Mouse (Mus musculus) embryonic facial prominence, embryonic 11.5 days (tissue): ENCODE data around the gene Abcc9. TPM values are rescaled to one million over a fixed set of nuclear protein-coding genes. Genes with fewer than 3 reads are reported as not detected.

ENCODE experiments used
- ATAC-seq: fragments of 200-750 bp; cut with Nextera tagmentation; replicated peaks from 2 replicates; pipeline ENCODE4 v1.8.0; 2017; ENCODE audit warnings: low read depth; ENCODE audit not compliant: insufficient number of reproducible peaks, low FRiP score, low TSS enrichment
- DNase-seq: peaks from one replicate; pipeline ENCODE4 v3.0.0-alpha.2; 2015; ENCODE audit warnings: low spot score
- H3K27ac ChIP-seq: fragments of 300-500 bp; sonication (generic); replicated peaks from 2 replicates; pipeline ENCODE4 v1.5.1; 2014; ENCODE audit warnings: mild to moderate bottlenecking, low read depth, low read length, control low read depth
- H3K27me3 ChIP-seq: fragments of 300-500 bp; sonication (generic); 2 replicates; pipeline ENCODE4 v1.6.1; 2014; ENCODE audit warnings: mild to moderate bottlenecking, low read length, moderate library complexity, mixed read lengths; ENCODE audit not compliant: control insufficient read depth, insufficient read depth
- H3K36me3 ChIP-seq: fragments of 300-500 bp; sonication (generic); replicated peaks from 2 replicates; pipeline ENCODE4 v1.6.1; 2014; ENCODE audit warnings: low read depth, mild to moderate bottlenecking, low read length, moderate library complexity, mixed read lengths; ENCODE audit not compliant: control insufficient read depth, insufficient read depth
- H3K4me1 ChIP-seq: fragments of 300-500 bp; sonication (generic); 2 replicates; pipeline ENCODE4 v1.6.1; 2014; ENCODE audit warnings: low read length, mixed read lengths; ENCODE audit not compliant: control insufficient read depth, insufficient read depth
- H3K4me2 ChIP-seq: fragments of 300-500 bp; sonication (generic); 2 replicates; pipeline ENCODE4 v1.6.1; 2014; ENCODE audit warnings: low read depth, mild to moderate bottlenecking, control low read depth, low read length, moderate library complexity
- H3K4me3 ChIP-seq: fragments of 300-500 bp; sonication (generic); 2 replicates; pipeline ENCODE4 v1.5.1; 2014; ENCODE audit warnings: low read depth, low read length, control low read depth
- H3K9ac ChIP-seq: fragments of 300-500 bp; sonication (generic); replicated peaks from 2 replicates; pipeline ENCODE4 v1.6.1; 2014; ENCODE audit warnings: mild to moderate bottlenecking, control low read depth, low read length
- H3K9me3 ChIP-seq: fragments of 300-500 bp; sonication (generic); replicated peaks from 2 replicates; pipeline ENCODE4 v1.6.1; 2016; ENCODE audit warnings: mild to moderate bottlenecking, low read length, inconsistent platforms, mixed read lengths; ENCODE audit not compliant: control insufficient read depth
- WGBS: fragments of 180-500 bp; shearing (Covaris S2); extraction: QIAGEN DNeasy Blood & Tissue Kit; methylation state at CpG from one replicate; pipeline ENCODE4 v1.1.7; 2014; 5-methylcytosine and 5-hydroxymethylcytosine counted together
- polyA plus RNA-seq: library from polyadenylated mRNA; unstranded; fragments of >200 nt; fragmentation: Nextera tagmentation; extraction: Ambion mirVana; gene quantifications from 2 replicates; pipeline ENCODE4 v1.2.1, GENCODE M21; 2014

The Abcc9 gene
- polyA plus RNA-seq, 1 experiment from 2014 or later, result 1.8 TPM

- no peak overlapping the region for H3K4me2 ChIP-seq
- no peak for DNase-seq
- H3K27me3 ChIP-seq, result peaks cover 12% of the 10 kb centered on the region
Observed at GRCm38 (mm10) chr6:142568713-142569357, 133.3 kb downstream of the Abcc9 start.

GRCm38 (mm10) chr6:142567452-142567851 lies 134.7 kb downstream of the Abcc9 start:
- WGBS, result 62% methylated on average over 5 of the region's 5 CpGs
- DNase-seq (no peak), ATAC-seq (no peak)

More at GRCm38 (mm10) chr6:142568713-142569357, 133.3 kb downstream of the Abcc9 start:
- Histone ChIP-seq H3K9me3 (no peaks in the 10 kb centered on the region), H3K36me3 (no peaks in the 10 kb centered on the region), H3K4me3 (no peak overlapping the region), H3K9ac (no peak overlapping the region), H3K4me1 (no peaks in the 10 kb centered on the region), H3K27ac (no peak overlapping the region)
- WGBS, result 33% methylated on average over 7 of the region's 7 CpGs
- no peak for ATAC-seq

GRCm38 (mm10) chr6:142564746-142565145 lies 137.4 kb downstream of the Abcc9 start:
- no peaks in the 10 kb centered on the region for H3K36me3 ChIP-seq
- H3K4me1 ChIP-seq, result no peaks in the 10 kb centered on the region
- DNase-seq, result no peak
- no peak overlapping the region for H3K27ac ChIP-seq
- no peak overlapping the region for H3K9ac ChIP-seq
- no peak for ATAC-seq
- WGBS, result 92% methylated on average over 3 of the region's 3 CpGs
- H3K27me3 ChIP-seq, result peaks cover 4% of the 10 kb centered on the region
- H3K4me3 ChIP-seq, result no peak overlapping the region
- no peaks in the 10 kb centered on the region for H3K9me3 ChIP-seq
- no peak overlapping the region for H3K4me2 ChIP-seq

More at GRCm38 (mm10) chr6:142567452-142567851, 134.7 kb downstream of the Abcc9 start:
- H3K9ac ChIP-seq, result no peak overlapping the region
- H3K36me3 ChIP-seq, result no peaks in the 10 kb centered on the region
- H3K4me2 ChIP-seq, result no peak overlapping the region
- H3K9me3 ChIP-seq, result no peaks in the 10 kb centered on the region
- H3K4me3 ChIP-seq, result no peak overlapping the region
- H3K4me1 ChIP-seq, result no peaks in the 10 kb centered on the region
- peaks cover 12% of the 10 kb centered on the region for H3K27me3 ChIP-seq
- H3K27ac ChIP-seq, result no peak overlapping the region

- no peaks in the 10 kb centered on the region for H3K36me3 ChIP-seq
- no peak overlapping the region for H3K27ac ChIP-seq
- no peaks in the 10 kb centered on the region for H3K4me1 ChIP-seq
- no peaks in the 10 kb centered on the region for H3K27me3 ChIP-seq
- H3K4me3 ChIP-seq, result no peak overlapping the region
- no peak overlapping the region for H3K4me2 ChIP-seq
- no peak overlapping the region for H3K9ac ChIP-seq
- H3K9me3 ChIP-seq, result no peaks in the 10 kb centered on the region
- no peak for DNase-seq
- WGBS, result 71% methylated on average over 1 of the region's 1 CpGs
- ATAC-seq, result no peak
Observed at GRCm38 (mm10) chr6:142561151-142561550, 141.0 kb downstream of the Abcc9 start.

- DNase-seq (no peak), ATAC-seq (no peak)
- Histone ChIP-seq H3K27ac (no peak overlapping the region), H3K9ac (no peak overlapping the region), H3K4me3 (no peak overlapping the region), H3K4me2 (no peak overlapping the region), H3K9me3 (no peaks in the 10 kb centered on the region), H3K36me3 (no peaks in the 10 kb centered on the region), H3K4me1 (no peaks in the 10 kb centered on the region), H3K27me3 (no peaks in the 10 kb centered on the region)
- 74% methylated on average over 10 of the region's 10 CpGs for WGBS
Observed at GRCm38 (mm10) chr6:142558772-142559679, 143.1 kb downstream of the Abcc9 start.

- WGBS, result 82% methylated on average over 10 of the region's 10 CpGs
- no peaks in the 10 kb centered on the region for H3K9me3 ChIP-seq
- no peaks in the 10 kb centered on the region for H3K4me1 ChIP-seq
- no peak overlapping the region for H3K4me3 ChIP-seq
- H3K4me2 ChIP-seq, result no peak overlapping the region
- H3K9ac ChIP-seq, result no peak overlapping the region
- no peak overlapping the region for H3K27ac ChIP-seq
- ATAC-seq (no peak), DNase-seq (no peak)
- no peaks in the 10 kb centered on the region for H3K36me3 ChIP-seq
- H3K27me3 ChIP-seq, result no peaks in the 10 kb centered on the region
Observed at GRCm38 (mm10) chr6:142558076-142558475, 144.0 kb downstream of the Abcc9 start.

GRCm38 (mm10) chr6:142555988-142556387 lies 146.1 kb downstream of the Abcc9 start:
- 45% methylated on average over 1 of the region's 1 CpGs for WGBS
- H3K36me3 ChIP-seq, result no peaks in the 10 kb centered on the region
- ATAC-seq, result no peak
- H3K27ac ChIP-seq, result no peak overlapping the region
- no peaks in the 10 kb centered on the region for H3K9me3 ChIP-seq
- H3K4me1 ChIP-seq, result no peaks in the 10 kb centered on the region
- no peak overlapping the region for H3K4me2 ChIP-seq
- no peak for DNase-seq
- no peaks in the 10 kb centered on the region for H3K27me3 ChIP-seq
- H3K4me3 ChIP-seq, result no peak overlapping the region
- no peak overlapping the region for H3K9ac ChIP-seq

GRCm38 (mm10) chr6:142551482-142551881 lies 150.6 kb downstream of the Abcc9 start:
- ATAC-seq, result no peak
- 87% methylated on average over 4 of the region's 4 CpGs for WGBS

More at GRCm38 (mm10) chr6:142551482-142551881, 150.6 kb downstream of the Abcc9 start:
- H3K9me3 ChIP-seq, result no peaks in the 10 kb centered on the region
- no peak overlapping the region for H3K9ac ChIP-seq
- H3K4me1 ChIP-seq, result no peaks in the 10 kb centered on the region
- no peak for DNase-seq
- no peak overlapping the region for H3K27ac ChIP-seq
- H3K4me2 ChIP-seq, result no peak overlapping the region
- H3K36me3 ChIP-seq, result no peaks in the 10 kb centered on the region
- no peaks in the 10 kb centered on the region for H3K27me3 ChIP-seq
- no peak overlapping the region for H3K4me3 ChIP-seq
